Mouse (Mus musculus): ENCODE measurements around the gene Bicdl2. TPM values are rescaled to one million over a fixed set of nuclear protein-coding genes. Genes with fewer than 3 reads are reported as not detected.

The Bicdl2 gene
- total and polyA plus RNA-seq, 3 experiments = not detected

DNA sequence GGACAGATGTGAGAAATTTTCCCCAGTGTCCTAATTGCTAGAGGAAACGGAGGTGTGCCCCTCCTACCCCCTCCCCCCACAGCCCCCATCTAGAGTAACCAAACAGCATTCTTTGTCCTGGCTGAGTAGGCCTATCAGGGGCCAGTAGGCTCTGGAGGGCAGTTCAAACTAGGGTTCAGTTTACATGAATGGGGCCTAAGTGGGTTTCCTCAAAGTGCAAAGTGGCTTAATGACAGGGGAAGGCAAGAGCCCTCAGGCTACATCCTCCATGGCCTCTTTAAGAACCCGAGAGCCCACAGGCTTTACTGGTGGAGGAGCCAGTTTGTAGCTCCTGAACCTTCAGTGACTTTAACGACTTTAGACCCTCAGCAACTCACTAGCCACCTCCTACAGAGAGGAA lies 35.5 kb downstream of the Bicdl2 start:
- TF ChIP-seq EP300 (IDR thresholded peaks at IDR 0.05; ENCODE audit: insufficient read depth, low read depth, low read length) (no peak), CTCF (IDR thresholded peaks at IDR 0.05) (no peak), POLR2A (IDR thresholded peaks at IDR 0.05; ENCODE audit: insufficient read depth, low read depth, low read length) (no peak)
- H3K9ac ChIP-seq (ENCODE audit: low read depth, low read length) = no peak overlapping the region
- intact Hi-C loops (cut with DNase I) = no loop called here
- no peak for DNase-seq
- H3K27me3 ChIP-seq (ENCODE audit: control insufficient read depth, insufficient read depth, low read length) = no peaks in the 10 kb centered on the region
- peaks cover 2% of the 10 kb centered on the region; the same call in 1 of the 2 replicates for H3K4me1 ChIP-seq (ENCODE audit: control insufficient read depth, insufficient read depth, low read length)
- no peaks in the 10 kb centered on the region for H3K79me2 ChIP-seq (replicated peaks; ENCODE audit: control insufficient read depth, insufficient read depth, low read length)
- H3K36me3 ChIP-seq (ENCODE audit: control insufficient read depth, insufficient read depth, low read length) = no peaks in the 10 kb centered on the region
- no peak overlapping the region for H3K27ac ChIP-seq
- H3K4me3 ChIP-seq = no peak overlapping the region
- WGBS = 67% methylated on average over 3 of the region's 3 CpGs

DNA sequence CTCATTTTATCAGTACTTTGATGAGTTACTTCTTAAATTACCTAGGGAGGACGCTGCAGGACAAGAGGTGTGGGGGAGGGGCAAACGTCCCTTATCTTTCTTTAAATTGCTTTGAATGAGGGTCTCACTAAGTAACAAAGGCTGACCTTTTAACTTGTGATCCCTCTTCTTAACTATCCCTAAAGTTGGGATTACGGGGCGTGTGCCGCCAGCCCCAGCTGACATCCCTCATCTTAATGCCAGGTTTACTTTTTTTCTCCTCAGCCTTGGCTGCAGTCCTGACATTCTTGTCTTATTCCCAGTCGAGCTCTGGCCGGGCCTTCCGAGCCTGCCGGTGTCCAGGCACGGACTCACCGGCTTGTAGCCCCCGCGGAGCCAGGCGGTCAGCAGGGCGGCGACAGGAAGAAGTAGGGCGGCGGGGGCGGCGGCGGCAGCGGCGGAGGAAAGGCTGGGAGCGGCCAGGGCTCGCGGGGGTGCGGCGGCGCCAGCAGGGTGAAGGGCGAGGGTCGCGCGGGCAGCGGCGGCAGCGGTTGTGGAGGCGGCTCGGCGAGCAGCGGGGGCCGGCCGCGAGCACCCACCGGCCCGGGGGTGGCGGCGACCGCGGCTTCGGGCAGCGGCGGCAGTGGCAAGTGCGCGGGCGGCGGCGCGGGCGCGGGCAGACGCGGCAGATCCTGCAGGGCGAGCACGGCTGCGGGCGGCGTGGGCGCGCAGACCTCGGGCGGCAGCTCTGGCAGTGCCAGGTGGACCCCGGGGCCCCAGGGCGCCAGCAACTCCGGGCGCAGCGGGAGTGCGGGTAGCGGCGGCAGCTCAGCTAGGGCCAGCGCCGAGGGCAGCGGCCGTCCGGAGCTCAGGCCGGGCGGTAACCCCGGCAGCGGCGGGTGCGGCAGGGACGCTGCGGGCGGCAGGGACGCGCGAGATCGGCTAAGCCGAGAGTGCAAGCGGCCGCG lies 39.1 kb downstream of the Bicdl2 start:
- Histone ChIP-seq H3K4me3 (peak overlapping the region; percentile 63), H3K9ac (ENCODE audit: low read depth, low read length) (peak overlapping the region; percentile 76), H3K4me1 (ENCODE audit: control insufficient read depth, insufficient read depth, low read length) (peaks cover 2% of the 10 kb centered on the region; the same call in 1 of the 2 replicates), H3K79me2 (replicated peaks; ENCODE audit: control insufficient read depth, insufficient read depth, low read length) (no peaks in the 10 kb centered on the region), H3K27ac (peak overlapping the region; percentile 72), H3K36me3 (ENCODE audit: control insufficient read depth, insufficient read depth, low read length) (no peaks in the 10 kb centered on the region), H3K27me3 (ENCODE audit: control insufficient read depth, insufficient read depth, low read length) (no peaks in the 10 kb centered on the region)
- intact Hi-C loops (cut with DNase I) = no loop called here
- TF ChIP-seq CTCF (IDR thresholded peaks at IDR 0.05) (peak; percentile 37), POLR2A (IDR thresholded peaks at IDR 0.05; ENCODE audit: insufficient read depth, low read depth, low read length) (no peak)
- WGBS = 2% methylated on average over 92 of the region's 101 CpGs
- peak; percentile 75 to 78 for DNase-seq

DNA sequence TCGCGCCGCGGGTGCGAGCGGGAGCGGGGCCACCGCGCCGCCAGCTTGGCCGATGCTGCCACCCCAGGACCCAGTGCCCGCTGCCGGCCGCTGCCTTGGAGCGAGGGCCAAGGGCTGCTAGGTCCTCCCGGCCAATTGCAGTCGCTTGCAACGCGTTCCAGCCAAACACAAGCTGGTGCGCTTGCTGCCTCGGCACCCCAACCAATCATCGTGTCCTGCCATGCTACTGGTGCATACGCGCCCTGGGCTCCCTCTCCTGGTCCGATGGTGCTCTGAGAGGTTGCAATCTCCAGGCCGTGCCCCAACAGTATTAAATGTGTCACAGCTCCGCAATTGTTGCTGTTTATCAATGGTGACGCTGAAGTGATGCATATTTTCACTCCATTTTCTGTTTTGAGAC lies 39.8 kb downstream of the Bicdl2 start:
- Histone ChIP-seq H3K4me1 (ENCODE audit: control insufficient read depth, insufficient read depth, low read length) (peaks cover 2% of the 10 kb centered on the region; the same call in 1 of the 2 replicates), H3K27ac (peak overlapping the region; percentile 72), H3K9ac (ENCODE audit: low read depth, low read length) (peak overlapping the region; percentile 76), H3K27me3 (ENCODE audit: control insufficient read depth, insufficient read depth, low read length) (no peaks in the 10 kb centered on the region), H3K4me3 (peak overlapping the region; percentile 63), H3K79me2 (replicated peaks; ENCODE audit: control insufficient read depth, insufficient read depth, low read length) (no peaks in the 10 kb centered on the region), H3K36me3 (ENCODE audit: control insufficient read depth, insufficient read depth, low read length) (no peaks in the 10 kb centered on the region)
- WGBS = under 1% methylated on average over 28 of the region's 28 CpGs
- peak; percentile 85 to 92 for DNase-seq
- TF ChIP-seq POLR2A (IDR thresholded peaks at IDR 0.05; ENCODE audit: insufficient read depth, low read depth, low read length) = peak; percentile 41; the same call in 1 of the 2 replicates
- peak; percentile 91 for TF ChIP-seq CTCF (IDR thresholded peaks at IDR 0.05)
- TF ChIP-seq EP300 (IDR thresholded peaks at IDR 0.05; ENCODE audit: insufficient read depth, low read depth, low read length) = 0 out of 2 replicates have a peak, but pooled peaks have one; percentile 42
- intact Hi-C loops (cut with DNase I) = no loop called here

DNA sequence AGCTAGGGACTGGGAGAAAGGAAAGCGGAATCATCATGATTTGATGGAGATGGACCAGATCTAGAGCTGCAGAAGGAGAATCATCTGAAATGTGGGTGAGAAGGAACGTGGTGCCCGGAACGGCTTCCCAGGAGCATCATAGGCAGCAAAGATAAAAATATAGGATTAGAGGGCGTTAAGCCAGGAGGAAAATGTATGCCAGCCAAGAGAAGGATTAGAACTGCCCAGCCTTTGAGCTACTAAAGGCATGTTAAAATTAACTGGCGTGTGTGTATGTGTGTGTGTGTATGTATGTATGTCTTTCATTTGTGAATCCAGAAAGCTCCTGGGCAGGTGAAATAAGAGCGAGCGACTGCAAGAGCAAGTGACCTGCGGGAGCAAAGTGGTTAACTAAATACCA lies 43.0 kb downstream of the Bicdl2 start:
- 79% methylated on average over 9 of the region's 9 CpGs for WGBS
- no peak overlapping the region for H3K4me3 ChIP-seq
- TF ChIP-seq EP300 (IDR thresholded peaks at IDR 0.05; ENCODE audit: insufficient read depth, low read depth, low read length) = no peak
- TF ChIP-seq POLR2A (IDR thresholded peaks at IDR 0.05; ENCODE audit: insufficient read depth, low read depth, low read length) = no peak
- no peak for TF ChIP-seq CTCF (IDR thresholded peaks at IDR 0.05)
- H3K27me3 ChIP-seq (ENCODE audit: control insufficient read depth, insufficient read depth, low read length) = no peaks in the 10 kb centered on the region
- DNase-seq = no peak
- no peaks in the 10 kb centered on the region for H3K79me2 ChIP-seq (replicated peaks; ENCODE audit: control insufficient read depth, insufficient read depth, low read length)
- H3K9ac ChIP-seq (ENCODE audit: low read depth, low read length) = no peak overlapping the region
- no peak overlapping the region for H3K27ac ChIP-seq
- peaks cover 2% of the 10 kb centered on the region; the same call in 1 of the 2 replicates for H3K4me1 ChIP-seq (ENCODE audit: control insufficient read depth, insufficient read depth, low read length)
- intact Hi-C loops (cut with DNase I) = loop anchor here (2.0 kb wide), 1 partner anchor 72 kb away; no protein-coding TSS in a partner anchor
- no peaks in the 10 kb centered on the region for H3K36me3 ChIP-seq (ENCODE audit: control insufficient read depth, insufficient read depth, low read length)

DNA sequence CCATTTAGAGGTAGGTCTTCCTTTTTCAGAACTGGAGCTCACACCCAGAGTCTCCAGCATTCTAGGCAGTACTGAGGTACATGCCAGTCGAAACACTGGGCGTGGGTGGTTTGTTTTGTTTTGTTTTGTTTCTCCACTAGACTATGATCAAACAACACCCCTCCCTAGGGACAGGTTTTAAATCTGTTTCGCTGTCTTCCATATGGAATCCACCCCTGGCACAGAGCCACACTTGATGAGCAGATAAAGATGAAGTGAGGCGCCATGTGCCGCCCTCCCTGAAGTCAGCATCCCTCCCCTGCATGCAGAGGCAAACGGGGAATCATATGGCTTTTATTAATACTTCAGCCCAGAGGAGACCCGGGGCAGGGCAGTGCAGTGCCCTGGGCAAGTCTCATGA lies 44.4 kb downstream of the Bicdl2 start:
- intact Hi-C loops (cut with DNase I) = loop anchor here (2.0 kb wide), 1 partner anchor 134 kb away; no protein-coding TSS in a partner anchor
- Histone ChIP-seq H3K4me1 (ENCODE audit: control insufficient read depth, insufficient read depth, low read length) (peaks cover 2% of the 10 kb centered on the region; the same call in 1 of the 2 replicates), H3K27ac (no peak overlapping the region), H3K9ac (ENCODE audit: low read depth, low read length) (no peak overlapping the region), H3K79me2 (replicated peaks; ENCODE audit: control insufficient read depth, insufficient read depth, low read length) (no peaks in the 10 kb centered on the region), H3K36me3 (ENCODE audit: control insufficient read depth, insufficient read depth, low read length) (no peaks in the 10 kb centered on the region), H3K4me3 (no peak overlapping the region), H3K27me3 (ENCODE audit: control insufficient read depth, insufficient read depth, low read length) (no peaks in the 10 kb centered on the region)
- no peak for DNase-seq
- TF ChIP-seq POLR2A (IDR thresholded peaks at IDR 0.05; ENCODE audit: insufficient read depth, low read depth, low read length) = no peak
- no peak for TF ChIP-seq CTCF (IDR thresholded peaks at IDR 0.05)
- no peak for TF ChIP-seq EP300 (IDR thresholded peaks at IDR 0.05; ENCODE audit: insufficient read depth, low read depth, low read length)
- WGBS = 44% methylated on average over 7 of the region's 7 CpGs
